Mouse (Mus musculus) embryo, embryonic 9.5 days (tissue): ENCODE measurements around the gene Col7a1.

ENCODE experiments used
- DNase-seq: peaks from one replicate; pipeline ENCODE4 v3.0.0-alpha.2; 2017; ENCODE audit errors: extremely low spot score

Gene Col7a1

DNA sequence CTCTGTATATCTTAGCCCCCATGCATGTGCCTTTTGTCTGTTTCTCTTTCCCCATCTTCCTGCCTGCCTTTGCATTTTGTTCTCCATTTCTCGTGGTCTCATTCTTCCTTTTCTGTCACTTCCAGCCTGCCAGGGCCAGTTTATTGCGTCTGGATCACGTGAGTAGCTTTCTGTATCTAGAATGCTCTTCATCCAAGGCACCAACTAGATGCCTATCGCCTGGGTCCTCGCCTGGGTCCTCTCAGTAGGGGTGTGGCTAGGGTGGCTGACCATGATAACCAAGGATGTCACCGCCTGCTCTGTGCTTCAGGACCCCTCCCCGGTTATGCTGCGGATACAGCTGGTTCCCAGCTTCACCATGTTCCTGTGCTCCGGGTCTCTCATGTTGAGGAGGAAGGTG is 29.8 kb downstream of the Col7a1 start:
- no peak for DNase-seq

GRCm38 (mm10) chr9:108985710-108986109 is 32.3 kb downstream of the Col7a1 start, which contains the start of gene Ucn2:
Gene Ucn2 (plus strand): TSS chr9:108986010.
- DNase-seq = no peak

DNA sequence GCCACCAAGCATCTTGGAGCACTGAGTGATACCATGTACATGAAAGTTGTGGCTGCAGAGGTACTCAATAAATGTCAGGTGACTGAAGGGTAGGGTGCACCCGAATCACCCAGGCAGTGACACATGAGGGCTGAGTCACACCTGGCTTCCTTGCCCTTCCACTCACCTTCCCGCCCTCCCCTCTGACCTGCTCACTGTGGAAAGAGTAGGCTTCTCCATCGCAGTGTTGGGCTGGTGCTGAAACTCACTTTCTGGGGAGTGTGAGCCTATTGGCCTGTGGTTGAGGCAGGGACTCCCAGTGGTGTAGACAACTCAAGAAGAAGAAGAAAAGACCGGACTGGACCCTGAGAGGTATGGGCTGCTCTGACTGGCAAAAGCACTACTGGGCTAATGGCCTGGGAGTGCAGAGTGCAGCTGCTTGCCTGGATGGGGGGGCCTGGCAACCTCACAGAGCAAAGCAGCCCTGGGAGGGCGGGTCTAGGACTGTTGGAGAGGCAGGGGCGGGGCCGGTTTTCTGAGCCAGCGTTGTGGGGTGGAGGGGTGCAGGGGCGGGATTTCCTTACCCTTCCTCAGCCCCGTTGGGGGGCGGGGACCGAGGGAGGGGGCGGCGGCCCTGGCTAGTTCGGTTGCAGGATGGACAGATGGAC is 34.4 kb downstream of the Col7a1 start:
- peak; percentile 39 for DNase-seq

DNA sequence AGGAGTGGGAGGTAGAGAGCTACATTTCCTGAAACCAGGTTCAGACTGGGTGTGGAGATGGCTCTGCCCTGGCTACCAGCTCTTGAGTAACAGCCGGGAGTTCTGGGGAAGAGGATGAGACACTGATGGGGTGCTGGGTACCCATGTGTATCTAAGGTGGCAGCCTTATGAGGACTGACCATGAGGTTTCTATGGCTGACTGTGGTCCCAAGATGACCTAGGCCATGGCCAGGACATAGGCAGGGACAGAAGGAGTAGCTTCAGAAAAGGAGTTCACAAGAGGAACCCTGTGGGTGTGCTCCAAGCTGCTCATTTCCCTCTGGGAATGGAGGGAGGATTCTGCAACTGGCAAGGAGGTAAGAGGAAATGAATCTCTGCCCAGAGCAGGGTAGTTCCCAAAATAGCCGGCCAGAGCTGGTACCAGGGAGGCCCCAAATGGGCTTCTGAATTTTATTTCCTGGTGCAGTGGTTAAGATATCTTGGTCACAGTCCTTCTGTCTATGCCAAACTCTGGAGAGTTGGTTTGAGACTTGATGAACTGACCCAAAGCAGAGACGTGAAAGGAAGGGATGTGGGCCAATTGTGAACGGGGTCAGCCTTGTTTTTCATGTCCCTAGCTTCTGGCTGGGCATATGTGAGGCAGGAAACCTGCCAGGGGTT is 36.5 kb downstream of the Col7a1 start:
- DNase-seq = no peak

- no peak for DNase-seq
Observed at GRCm38 (mm10) chr9:108990462-108990820, 37.1 kb downstream of the Col7a1 start.

GRCm38 (mm10) chr9:108991428-108992084 is 38.2 kb downstream of the Col7a1 start, which contains the start of gene Pfkfb4:
Gene Pfkfb4 (plus strand): TSS chr9:108991778.
- peak; percentile 95 for DNase-seq

GRCm38 (mm10) chr9:108992085-108992469 is 38.7 kb downstream of the Col7a1 start:
- no peak for DNase-seq

GRCm38 (mm10) chr9:108992620-108993361 is 39.4 kb downstream of the Col7a1 start:
- DNase-seq = no peak

GRCm38 (mm10) chr9:108996411-108996810 is 43.0 kb downstream of the Col7a1 start:
- DNase-seq = no peak

DNA sequence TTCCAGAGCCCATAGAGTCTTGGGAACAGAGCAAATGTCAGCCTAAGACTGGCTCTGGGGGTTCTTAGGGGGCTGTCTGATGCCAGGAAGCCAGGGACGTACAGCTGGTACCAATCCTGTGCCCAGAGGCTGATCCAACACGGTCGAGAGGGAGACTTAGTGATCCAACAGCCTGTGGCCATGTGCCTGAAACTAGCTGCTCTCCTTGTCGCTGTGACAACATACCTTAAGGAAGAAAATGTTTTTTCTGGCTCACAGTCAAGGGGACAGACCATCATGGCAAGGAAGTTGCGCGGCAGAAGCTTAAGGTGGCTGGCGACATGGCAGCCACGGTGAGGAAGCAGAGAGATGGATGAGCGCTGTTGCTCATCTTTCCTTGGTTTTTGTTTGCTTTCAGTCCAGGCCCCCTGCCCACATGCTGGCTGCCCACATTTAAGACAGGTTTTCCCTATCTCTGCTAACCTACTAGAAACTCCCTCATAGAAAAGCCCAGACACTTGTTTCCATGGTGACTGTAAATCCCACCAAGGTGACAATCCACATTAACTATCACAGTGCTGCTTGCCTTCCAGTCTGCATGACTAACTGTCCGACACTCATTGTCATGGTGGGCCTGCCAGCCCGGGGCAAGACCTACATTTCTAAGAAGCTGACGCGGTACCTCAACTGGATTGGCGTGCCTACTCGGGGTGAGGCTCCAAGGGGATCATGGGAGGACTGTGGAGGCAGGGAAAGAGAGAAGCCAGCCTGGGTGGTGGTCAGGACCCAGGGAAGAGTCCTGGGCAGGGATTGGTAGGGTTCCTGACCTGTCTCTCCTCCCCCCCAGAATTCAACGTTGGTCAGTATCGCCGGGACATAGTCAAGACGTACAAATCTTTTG is 45.1 kb downstream of the Col7a1 start:
- no peak for DNase-seq

- DNase-seq = no peak
Observed at GRCm38 (mm10) chr9:108999167-108999526, 45.8 kb downstream of the Col7a1 start.

DNA sequence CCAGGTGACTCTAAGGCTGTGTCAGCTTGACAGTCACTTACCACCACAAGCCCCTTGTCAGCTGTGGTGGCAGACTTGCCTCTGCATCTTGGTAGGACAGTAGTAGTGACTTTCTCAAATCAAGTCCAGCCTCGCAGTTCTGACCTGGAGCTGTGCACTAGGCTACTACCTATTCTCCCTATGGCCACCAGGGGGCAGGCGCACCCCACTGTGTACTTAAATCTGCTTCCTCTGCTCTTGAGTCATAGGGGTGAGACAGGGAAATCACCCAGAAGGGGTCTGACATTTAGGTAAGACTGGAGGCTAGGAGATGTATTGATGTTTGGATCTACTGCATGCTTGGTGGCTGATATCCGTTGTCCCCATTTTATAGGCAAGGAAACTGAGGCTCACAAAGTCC is 47.3 kb downstream of the Col7a1 start:
- peak; percentile 52 for DNase-seq

GRCm38 (mm10) chr9:109003201-109003600 is 49.8 kb downstream of the Col7a1 start:
- DNase-seq = peak; percentile 59

- DNase-seq = no peak
Observed at GRCm38 (mm10) chr9:109007025-109007780, 53.8 kb downstream of the Col7a1 start.

DNA sequence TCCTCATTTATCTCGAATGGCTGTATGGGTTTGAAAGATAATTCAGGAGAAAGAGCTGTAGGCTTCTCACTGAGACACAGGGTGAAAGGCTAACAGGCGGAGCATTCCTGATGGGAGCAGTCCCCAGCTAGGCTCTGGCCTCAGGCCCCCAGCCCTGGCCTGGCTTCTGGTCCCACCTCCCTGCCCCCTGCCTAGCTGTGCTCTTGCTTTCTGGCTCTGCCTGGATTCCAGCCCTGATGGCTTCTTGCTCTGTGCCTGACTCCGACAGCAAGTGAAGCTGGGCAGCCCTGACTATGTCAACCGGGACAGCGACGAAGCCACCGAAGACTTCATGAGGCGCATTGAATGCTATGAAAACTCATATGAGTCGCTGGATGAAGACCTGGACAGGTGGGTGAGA is 54.7 kb downstream of the Col7a1 start:
- no peak for DNase-seq

DNA sequence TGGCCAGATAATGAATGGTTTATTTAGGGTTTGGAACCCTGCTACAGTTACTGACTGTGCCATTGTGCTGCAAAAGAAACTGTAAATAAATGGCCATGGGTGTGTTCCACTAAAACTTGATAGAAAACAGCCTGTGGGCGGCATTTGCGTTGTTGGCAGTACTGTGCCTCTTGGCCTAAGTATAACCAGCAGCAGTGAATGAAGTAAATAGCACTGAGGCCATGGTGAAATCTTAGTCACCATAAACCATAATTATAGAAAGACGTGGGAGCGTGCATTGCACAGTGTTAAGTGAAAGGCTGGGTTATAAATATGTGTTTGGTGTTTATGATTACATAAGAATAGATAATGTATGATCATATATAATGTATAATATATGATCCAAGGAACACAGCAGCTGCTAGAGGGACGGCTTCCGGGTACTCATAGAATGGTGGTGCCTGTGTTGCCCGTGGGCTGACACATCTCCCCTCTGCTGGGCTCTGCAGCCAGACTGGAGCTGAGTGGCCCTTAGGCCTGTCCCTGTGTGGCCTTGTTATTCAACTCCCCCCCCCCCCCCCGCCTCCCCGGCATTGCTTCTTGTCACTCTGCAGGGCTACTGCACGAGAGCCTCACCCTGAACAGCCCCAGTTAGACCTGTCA is 55.7 kb downstream of the Col7a1 start:
- DNase-seq = no peak

- no peak for DNase-seq
Observed at GRCm38 (mm10) chr9:109009636-109010315, 56.4 kb downstream of the Col7a1 start.

DNA sequence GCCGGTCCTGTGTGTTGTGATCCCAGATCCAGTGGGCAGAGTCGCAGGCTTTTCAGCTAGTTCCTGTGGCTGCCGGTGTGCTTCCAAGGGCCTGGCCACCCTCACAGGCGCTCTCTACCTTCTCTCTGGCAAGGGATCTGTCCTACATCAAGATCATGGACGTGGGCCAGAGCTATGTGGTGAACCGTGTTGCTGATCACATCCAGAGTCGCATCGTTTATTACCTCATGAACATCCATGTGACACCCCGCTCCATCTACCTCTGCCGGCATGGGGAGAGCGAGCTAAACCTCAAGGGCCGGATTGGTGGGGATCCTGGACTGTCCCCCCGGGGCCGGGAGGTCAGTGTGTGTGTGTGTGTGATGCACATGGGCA is 56.9 kb downstream of the Col7a1 start:
- no peak for DNase-seq

DNA sequence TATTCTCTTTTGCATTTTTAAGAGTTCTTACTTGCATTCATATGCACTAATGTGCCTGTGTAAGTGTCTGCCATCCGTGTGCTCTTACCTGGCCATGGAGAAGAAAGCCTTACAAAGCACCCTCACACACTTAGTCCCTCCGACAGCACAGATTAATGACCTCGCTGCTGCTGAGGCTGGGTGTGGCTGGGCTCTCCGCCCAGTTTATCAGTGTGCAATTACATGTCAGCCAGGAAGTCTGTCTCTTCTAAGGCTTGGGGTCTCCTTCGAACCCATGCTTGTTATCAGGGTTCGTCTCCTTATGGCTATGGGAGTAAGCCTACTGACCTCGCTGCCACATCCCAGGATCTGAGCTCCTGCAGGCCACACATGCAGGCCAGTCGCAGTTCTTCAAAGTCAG is 62.0 kb downstream of the Col7a1 start:
- DNase-seq = no peak
